Mouse (Mus musculus) lung, embryonic 15.5 days (tissue): Measurements from ENCODE around the gene Ankrd24. TPM values are rescaled to one million over a fixed set of nuclear protein-coding genes. Genes with fewer than 3 reads are reported as not detected.

Experiments
- ATAC-seq: fragments of 200-750 bp; cut with Nextera tagmentation; 2 replicates; pipeline ENCODE4 v1.8.0; 2017; ENCODE audit warnings: moderate number of reproducible peaks, borderline replicate concordance; ENCODE audit not compliant: low FRiP score, low TSS enrichment; ENCODE audit errors: extremely low read depth
- H3K27ac ChIP-seq: fragments of 300-500 bp; sonication (generic); 2 replicates; pipeline ENCODE4 v1.5.1; 2015; ENCODE audit warnings: moderate library complexity, mild to moderate bottlenecking, inconsistent platforms
- H3K27me3 ChIP-seq: fragments of 300-500 bp; sonication (generic); 2 replicates; pipeline ENCODE4 v1.6.1; 2015; ENCODE audit warnings: inconsistent platforms
- H3K36me3 ChIP-seq: fragments of 300-500 bp; sonication (generic); 2 replicates; pipeline ENCODE4 v1.6.1; 2015; ENCODE audit warnings: inconsistent platforms
- H3K4me1 ChIP-seq: fragments of 300-500 bp; sonication (generic); 2 replicates; pipeline ENCODE4 v1.6.1; 2015; ENCODE audit warnings: inconsistent platforms
- H3K4me2 ChIP-seq: fragments of 300-500 bp; sonication (generic); 2 replicates; pipeline ENCODE4 v1.6.1; 2015; ENCODE audit warnings: inconsistent platforms, mild to moderate bottlenecking, moderate library complexity
- H3K4me3 ChIP-seq: fragments of 300-500 bp; sonication (generic); 2 replicates; pipeline ENCODE4 v1.5.1; 2015; ENCODE audit warnings: mild to moderate bottlenecking, inconsistent platforms
- H3K9ac ChIP-seq: fragments of 300-500 bp; sonication (generic); 2 replicates; pipeline ENCODE4 v1.6.1; 2015; ENCODE audit warnings: inconsistent platforms
- H3K9me3 ChIP-seq: fragments of 300-500 bp; sonication (generic); 2 replicates; pipeline ENCODE4 v1.6.1; 2016; ENCODE audit warnings: inconsistent platforms
- WGBS: fragments of 180-500 bp; shearing (Covaris S2); methylation state at CpG from one replicate; pipeline ENCODE4 v1.1.7; 2015; 5-methylcytosine and 5-hydroxymethylcytosine counted together
- polyA plus RNA-seq: library from polyadenylated mRNA; unstranded; fragments of >200 nt; fragmentation: Nextera tagmentation; extraction: Ambion mirVana; gene quantifications from 2 replicates; pipeline ENCODE4 v1.2.1, GENCODE M21; 2015

Ankrd24 gene
- polyA plus RNA-seq, 1 experiment from 2014 or later, result 9.8 TPM

GRCm38 (mm10) chr10:81608308-81608707 is 20.0 kb upstream of the Ankrd24 start:
- Histone ChIP-seq H3K9ac (no peak overlapping the region), H3K36me3 (no peaks in the 10 kb centered on the region), H3K9me3 (no peaks in the 10 kb centered on the region), H3K27ac (no peak overlapping the region), H3K4me3 (no peak overlapping the region), H3K27me3 (no peaks in the 10 kb centered on the region), H3K4me1 (peaks cover 19% of the 10 kb centered on the region), H3K4me2 (no peak overlapping the region)
- WGBS, result 87% methylated on average over 1 of the region's 1 CpGs
- no peak for ATAC-seq

GRCm38 (mm10) chr10:81612779-81613178 is 15.6 kb upstream of the Ankrd24 start:
- H3K27me3 ChIP-seq, result no peaks in the 10 kb centered on the region
- no peaks in the 10 kb centered on the region for H3K4me1 ChIP-seq
- WGBS, result 68% methylated on average over 3 of the region's 3 CpGs
- no peak for ATAC-seq
- no peak overlapping the region for H3K4me3 ChIP-seq
- H3K9ac ChIP-seq, result no peak overlapping the region
- no peak overlapping the region for H3K4me2 ChIP-seq
- no peaks in the 10 kb centered on the region for H3K36me3 ChIP-seq
- H3K9me3 ChIP-seq, result no peaks in the 10 kb centered on the region
- H3K27ac ChIP-seq, result no peak overlapping the region

GRCm38 (mm10) chr10:81615486-81615885 is 12.9 kb upstream of the Ankrd24 start:
- Histone ChIP-seq H3K4me2 (no peak overlapping the region), H3K9ac (no peak overlapping the region), H3K27me3 (no peaks in the 10 kb centered on the region), H3K4me3 (no peak overlapping the region), H3K4me1 (no peaks in the 10 kb centered on the region), H3K36me3 (no peaks in the 10 kb centered on the region), H3K9me3 (no peaks in the 10 kb centered on the region), H3K27ac (no peak overlapping the region)
- ATAC-seq, result no peak
- 47% methylated on average over 6 of the region's 6 CpGs for WGBS

- no peak overlapping the region for H3K9ac ChIP-seq
- WGBS, result 64% methylated on average over 5 of the region's 5 CpGs
- ATAC-seq, result no peak
These were observed 8.4 kb upstream of the Ankrd24 start for GRCm38 (mm10) chr10:81619976-81620375.

GRCm38 (mm10) chr10:81620786-81621185 is 7.6 kb upstream of the Ankrd24 start:
- 53% methylated on average over 9 of the region's 9 CpGs for WGBS
- H3K9ac ChIP-seq, result no peak overlapping the region
- no peak for ATAC-seq
- no peak overlapping the region for H3K4me2 ChIP-seq
- no peaks in the 10 kb centered on the region for H3K27me3 ChIP-seq
- peaks cover 38% of the 10 kb centered on the region for H3K36me3 ChIP-seq
- no peaks in the 10 kb centered on the region for H3K9me3 ChIP-seq
- no peak overlapping the region for H3K27ac ChIP-seq
- H3K4me1 ChIP-seq, result no peaks in the 10 kb centered on the region
- H3K4me3 ChIP-seq, result no peak overlapping the region

More at GRCm38 (mm10) chr10:81619976-81620375, 8.4 kb upstream of the Ankrd24 start:
- Histone ChIP-seq H3K4me3 (no peak overlapping the region), H3K27ac (no peak overlapping the region), H3K4me1 (no peaks in the 10 kb centered on the region), H3K27me3 (no peaks in the 10 kb centered on the region), H3K36me3 (peaks cover 32% of the 10 kb centered on the region), H3K4me2 (no peak overlapping the region), H3K9me3 (no peaks in the 10 kb centered on the region)

- WGBS, result 61% methylated on average over 8 of the region's 8 CpGs
- ATAC-seq, result no peak
- Histone ChIP-seq H3K36me3 (peaks cover 38% of the 10 kb centered on the region), H3K4me3 (no peak overlapping the region), H3K9ac (no peak overlapping the region), H3K4me2 (no peak overlapping the region), H3K27me3 (no peaks in the 10 kb centered on the region), H3K9me3 (no peaks in the 10 kb centered on the region), H3K27ac (no peak overlapping the region), H3K4me1 (peaks cover 17% of the 10 kb centered on the region)
These were observed 4.9 kb upstream of the Ankrd24 start for GRCm38 (mm10) chr10:81623441-81623840.

GRCm38 (mm10) chr10:81626101-81626993 is 2.0 kb upstream of the Ankrd24 start:
- peak overlapping the region; percentile 69 for H3K4me3 ChIP-seq
- peaks cover 17% of the 10 kb centered on the region for H3K4me1 ChIP-seq
- peak overlapping the region; percentile 89; the same call in 1 of the 2 replicates for H3K27ac ChIP-seq
- peak overlapping the region; percentile 75 for H3K9ac ChIP-seq
- ATAC-seq, result peak; percentile 3; the same call in 1 of the 2 replicates
- H3K27me3 ChIP-seq, result no peaks in the 10 kb centered on the region
- no peaks in the 10 kb centered on the region for H3K9me3 ChIP-seq
- peaks cover 30% of the 10 kb centered on the region for H3K36me3 ChIP-seq
- peak overlapping the region; percentile 71 for H3K4me2 ChIP-seq
- 88% methylated on average over 22 of the region's 22 CpGs for WGBS

- 4% methylated on average over 40 of the region's 40 CpGs for WGBS
- H3K27ac ChIP-seq, result peak within 1 kb of the TSS; percentile 89
These were observed 1.1 kb upstream of the Ankrd24 start, which contains the start of gene Sirt6 for GRCm38 (mm10) chr10:81626994-81627835. TSS of gene Sirt6 (minus strand) at chr10:81627797.

GRCm38 (mm10) chr10:81627836-81628220 is 512 bp upstream of the Ankrd24 start:
- H3K9me3 ChIP-seq, result no peaks in the 10 kb centered on the region
- peak overlapping the region; percentile 71 for H3K4me2 ChIP-seq
- peak overlapping the region; percentile 69 for H3K4me3 ChIP-seq
- peaks cover 19% of the 10 kb centered on the region for H3K36me3 ChIP-seq
- WGBS, result 46% methylated on average over 7 of the region's 7 CpGs
- peak overlapping the region; percentile 75 for H3K9ac ChIP-seq
- H3K27me3 ChIP-seq, result no peaks in the 10 kb centered on the region
- H3K4me1 ChIP-seq, result peaks cover 18% of the 10 kb centered on the region
- ATAC-seq, result peak; percentile 23; the same call in 1 of the 2 replicates
- H3K27ac ChIP-seq, result peak overlapping the region; percentile 89

More at GRCm38 (mm10) chr10:81626994-81627835, 1.1 kb upstream of the Ankrd24 start, which contains the start of gene Sirt6:
- H3K4me2 ChIP-seq, result peak within 1 kb of the TSS; percentile 71
- H3K9ac ChIP-seq, result peak within 1 kb of the TSS; percentile 75
- ATAC-seq, result peak; percentile 87
- no peaks in the 10 kb centered on the region for H3K9me3 ChIP-seq
- H3K4me1 ChIP-seq, result peaks cover 17% of the 10 kb centered on the region
- H3K4me3 ChIP-seq, result peak within 1 kb of the TSS; percentile 69
- peaks cover 25% of the 10 kb centered on the region for H3K36me3 ChIP-seq
- no peaks in the 10 kb centered on the region for H3K27me3 ChIP-seq

GRCm38 (mm10) chr10:81633253-81634099 is 5.1 kb downstream of the Ankrd24 start:
- H3K27me3 ChIP-seq, result no peaks in the 10 kb centered on the region
- H3K36me3 ChIP-seq, result no peaks in the 10 kb centered on the region
- peak overlapping the region; percentile 70 for H3K27ac ChIP-seq
- 2% methylated on average over 37 of the region's 37 CpGs for WGBS
- no peaks in the 10 kb centered on the region for H3K9me3 ChIP-seq
- peaks cover 11% of the 10 kb centered on the region for H3K4me1 ChIP-seq
- peak; percentile 94 for ATAC-seq
- H3K4me3 ChIP-seq, result peak overlapping the region; percentile 49
- peak overlapping the region; percentile 87 for H3K4me2 ChIP-seq
- H3K9ac ChIP-seq, result peak overlapping the region; percentile 54

- Histone ChIP-seq H3K36me3 (no peaks in the 10 kb centered on the region), H3K4me1 (peaks cover 11% of the 10 kb centered on the region), H3K9ac (no peak overlapping the region), H3K4me3 (no peak overlapping the region), H3K27me3 (no peaks in the 10 kb centered on the region), H3K9me3 (no peaks in the 10 kb centered on the region), H3K4me2 (no peak overlapping the region), H3K27ac (no peak overlapping the region)
- no peak for ATAC-seq
- WGBS, result 14% methylated on average over 8 of the region's 8 CpGs
These were observed 8.0 kb downstream of the Ankrd24 start for GRCm38 (mm10) chr10:81636338-81636737.
